42 mouse cellular contexts compared by ENCODE assay signal in the genomic region with DNA sequence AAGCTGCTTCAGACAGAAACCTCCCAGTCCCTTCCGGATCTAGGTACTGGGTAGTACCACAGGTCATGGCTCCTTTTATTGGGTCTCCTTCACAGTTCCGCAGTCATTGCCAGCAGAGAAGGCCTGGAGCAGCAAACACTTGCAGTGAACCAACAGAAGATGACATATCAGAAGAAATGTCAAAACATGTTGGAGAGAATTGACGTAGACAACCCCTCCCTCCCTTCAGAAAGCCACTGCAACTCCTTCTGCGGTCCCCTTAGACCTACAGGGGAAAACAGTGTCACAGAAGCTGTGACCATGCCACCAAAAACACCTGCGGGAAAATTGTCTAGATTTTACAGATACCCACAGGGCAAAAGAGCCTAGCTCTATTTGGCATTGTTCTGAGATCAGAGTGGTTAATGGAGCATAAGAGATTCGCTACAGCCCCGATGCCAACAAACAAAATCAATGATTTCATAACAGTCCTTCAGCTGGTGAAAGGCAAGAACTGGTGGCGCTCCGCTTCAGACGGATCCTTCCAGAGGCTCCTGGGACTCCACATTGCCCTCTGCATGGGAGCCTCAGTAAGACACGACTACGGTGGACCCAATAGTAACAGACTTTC. TPM values are rescaled to one million over a fixed set of nuclear protein-coding genes. Genes with fewer than 3 reads are reported as not detected.
"Had no signal": no experiment of that assay in that cellular context is flagged by ENCODE, and none has a peak within 500 bp of the region (broad histone marks: within the 10 kb centered on the region; RNA-seq: fewer than 3 reads in every experiment).

TSS of gene Il20 (minus strand) at position 51 of the 610 bp plus-strand sequence.

- H3K27me3 ChIP-seq: heart, embryonic 13.5 days; heart, embryonic 15.5 days; hindbrain, embryonic 13.5 days; hindbrain, embryonic 15.5 days; kidney, embryonic 15.5 days; limb, embryonic 13.5 days; limb, embryonic 15.5 days; liver, embryonic 12.5 days had no signal

- H3K4me3 ChIP-seq: gastrocnemius, adult 2 months; heart, adult 2 months; heart, embryonic 13.5 days; heart, embryonic 15.5 days; hindbrain, embryonic 10.5 days; hindbrain, embryonic 13.5 days; hindbrain, embryonic 15.5 days; kidney, embryonic 15.5 days; limb, embryonic 13.5 days; limb, embryonic 15.5 days; liver, embryonic 12.5 days had no signal

- H3K27ac ChIP-seq: gastrocnemius, adult 2 months; heart, adult 2 months; heart, embryonic 13.5 days; heart, embryonic 15.5 days; hindbrain, embryonic 10.5 days; hindbrain, embryonic 13.5 days; hindbrain, embryonic 15.5 days; hindbrain, postnatal 0 days; kidney, embryonic 15.5 days; kidney, postnatal 0 days; limb, embryonic 13.5 days; limb, embryonic 15.5 days; liver, embryonic 12.5 days; liver, embryonic 14.5 days had no signal

- DNase-seq: gastrocnemius, adult 2 months; gastrocnemius, postnatal 10 days; gastrocnemius, postnatal 25 days; heart, adult 2 months; heart, postnatal 14 days; heart, postnatal 4 days; kidney, adult 11 months; kidney, adult 2 months; kidney, adult 9 months; kidney, postnatal 14 days; kidney, postnatal 36 days; layer of hippocampus, adult 9-11 months; layer of hippocampus, postnatal 36 days; left cerebral cortex, postnatal 4 days had no signal

- H3K4me2 ChIP-seq: heart, embryonic 11.5 days; heart, embryonic 13.5 days; heart, embryonic 15.5 days; hindbrain, embryonic 13.5 days; hindbrain, embryonic 15.5 days; kidney, embryonic 15.5 days; limb, embryonic 13.5 days; limb, embryonic 15.5 days; liver, embryonic 12.5 days had no signal

- H3K9me3 ChIP-seq: heart, embryonic 13.5 days; heart, embryonic 15.5 days; hindbrain, embryonic 10.5 days; hindbrain, embryonic 13.5 days; hindbrain, embryonic 15.5 days; kidney, embryonic 15.5 days; limb, embryonic 13.5 days; limb, embryonic 15.5 days; liver, embryonic 12.5 days had no signal

- H3K4me1 ChIP-seq: heart, embryonic 13.5 days; heart, embryonic 15.5 days; hindbrain, embryonic 10.5 days; hindbrain, embryonic 13.5 days; hindbrain, embryonic 15.5 days; kidney, embryonic 15.5 days; limb, embryonic 13.5 days; limb, embryonic 15.5 days; liver, embryonic 12.5 days had no signal

- ATAC-seq: hindbrain, postnatal 0 days; intestine, embryonic 16.5 days; liver, embryonic 12.5 days had no signal

- H3K36me3 ChIP-seq: heart, embryonic 13.5 days; heart, embryonic 15.5 days; hindbrain, embryonic 10.5 days; hindbrain, embryonic 13.5 days; hindbrain, embryonic 15.5 days; kidney, embryonic 15.5 days; limb, embryonic 13.5 days; limb, embryonic 15.5 days; liver, embryonic 12.5 days had no signal

- H3K9ac ChIP-seq: heart, embryonic 13.5 days; heart, embryonic 15.5 days; hindbrain, embryonic 13.5 days; hindbrain, embryonic 15.5 days; kidney, embryonic 15.5 days; limb, embryonic 13.5 days; limb, embryonic 15.5 days; liver, embryonic 12.5 days; liver, embryonic 14.5 days had no signal

RNA-seq across cellular contexts. Expression of gene Il20, which starts in this region (rescaled TPM):
- total RNA-seq: gastrocnemius, adult 2 months; gastrocnemius, postnatal 10 days; gastrocnemius, postnatal 25 days; gastrocnemius, postnatal 4 days; granulocyte monocyte progenitor cell, adult 5-6 weeks; heart, adult 2 months; heart, postnatal 14 days; heart, postnatal 4 days; hindbrain, postnatal 0 days; layer of hippocampus, adult 18-20 months; layer of hippocampus, adult 8-10 months; layer of hippocampus, postnatal 14 days; layer of hippocampus, postnatal 36 days; left cerebral cortex, adult 18-20 months; left cerebral cortex, adult 8-10 months; left cerebral cortex, postnatal 10 days; left cerebral cortex, postnatal 25 days; left cerebral cortex, postnatal 4 days had no signal
- polyA plus RNA-seq: frontal cortex, adult 2 months; heart, adult 2 months; heart, embryonic 11.5 days; heart, embryonic 13.5 days; heart, embryonic 15.5 days; heart, postnatal 0 days; hindbrain, embryonic 10.5 days; hindbrain, embryonic 13.5 days; hindbrain, embryonic 15.5 days; hindbrain, postnatal 0 days; intestine, embryonic 14.5 days; intestine, embryonic 16.5 days; kidney, adult 2 months; kidney, embryonic 15.5 days; kidney, postnatal 0 days; large intestine, adult 2 months; limb, embryonic 11.5 days; limb, embryonic 13.5 days; limb, embryonic 15.5 days; liver, embryonic 12.5 days; liver, embryonic 14.5 days had no signal
